Mouse (Mus musculus) urinary bladder, postnatal 4 days (tissue): ENCODE measurements at regions not wholly inside any gene's neighbourhood (a gene's known extent, or its start where the extent isn't known, plus 50 kb on each side); places are given as distances from the start of the nearest gene placed in this dataset.
"Not testable (repeated sequence)": the region's sequence is repeated elsewhere in the genome, so short reads cannot be mapped to it uniquely, and the experiment has no call there.

ENCODE experiments used
- DNase-seq, 2 experiments: peaks; one replicate each; pipeline ENCODE4 v3.0.0; 2021 to 2022; ENCODE audit warnings: low spot score in 2 of 2

DNA sequence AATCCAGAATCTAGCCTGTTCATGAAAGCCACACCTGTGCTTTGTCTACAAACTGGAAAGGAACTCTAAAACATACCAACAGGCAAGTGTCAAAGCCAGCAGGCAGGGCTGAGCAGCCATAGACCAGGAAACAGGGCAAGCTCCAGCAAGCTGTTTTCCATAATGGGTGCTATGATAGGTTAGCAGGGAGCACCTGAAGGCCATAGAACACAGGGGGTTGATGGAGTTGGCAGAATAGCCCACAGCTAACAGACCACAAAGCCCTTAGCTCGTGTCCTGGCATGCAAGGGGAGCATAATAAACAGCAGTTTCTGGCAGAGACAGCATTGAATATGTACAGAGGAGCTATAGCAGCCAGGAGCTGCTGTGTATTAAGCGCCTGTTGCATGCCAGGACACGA is 313.1 kb upstream of the Cdh5 start:
- DNase-seq = no peak

DNA sequence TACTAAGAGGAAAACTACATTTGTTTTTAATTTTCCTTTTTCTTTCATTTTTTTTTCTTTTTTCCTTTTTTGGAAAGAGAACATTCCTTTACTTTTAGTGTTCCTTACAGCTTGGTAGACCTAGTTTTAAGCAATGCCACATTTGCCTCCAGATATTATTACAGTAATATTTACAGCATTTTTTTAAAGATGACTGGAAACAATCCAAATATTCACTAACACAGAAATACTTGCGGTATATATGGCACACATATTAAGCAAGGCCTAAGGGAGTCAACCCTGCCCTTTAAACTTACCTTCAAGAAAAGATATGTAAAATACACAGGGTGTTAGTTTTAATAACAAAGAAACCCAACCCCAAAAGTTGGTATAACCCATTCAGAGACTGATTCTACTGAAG is 308.1 kb upstream of the Cdh5 start:
- no peak for DNase-seq

DNA sequence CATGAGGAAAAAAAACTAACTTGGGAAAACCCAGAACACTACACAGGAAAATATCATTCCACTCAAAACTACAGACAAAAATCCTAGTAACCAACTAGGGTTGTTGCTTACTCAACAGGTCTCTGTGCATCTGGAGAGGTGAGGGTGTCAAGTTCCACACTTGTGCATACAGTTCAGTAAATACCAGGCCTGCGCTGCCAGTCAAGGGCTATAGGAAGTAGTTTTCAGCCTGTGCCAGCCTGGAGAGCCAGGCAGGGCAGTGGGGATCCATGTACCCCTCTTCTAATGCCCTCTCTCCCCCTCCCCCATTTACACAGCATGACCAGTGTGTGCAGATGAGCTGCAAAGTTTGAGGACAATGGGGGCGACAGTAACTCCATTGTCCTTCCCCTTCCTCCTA is 302.8 kb upstream of the Cdh5 start:
- not testable (repeated sequence) for DNase-seq

DNA sequence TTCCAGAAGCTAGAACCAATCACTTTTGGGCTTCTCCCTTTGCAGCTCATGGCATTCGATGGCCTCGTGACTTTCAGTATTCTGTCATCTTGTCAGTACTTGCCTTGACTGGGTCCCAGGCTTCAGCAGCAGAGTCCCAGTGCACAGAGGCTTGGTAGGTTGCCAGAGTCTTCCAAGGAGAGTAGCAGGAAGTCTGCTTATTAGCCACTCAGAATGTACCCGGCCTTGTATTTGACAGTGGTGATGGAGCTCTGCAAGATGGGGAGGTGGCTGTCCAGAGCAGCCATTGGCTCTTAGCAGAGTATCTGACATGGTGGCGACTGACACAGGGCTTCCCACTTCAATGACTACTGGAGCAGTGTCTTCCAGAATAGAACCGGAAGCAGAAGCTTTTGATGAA is 293.3 kb upstream of the Cdh5 start:
- no peak for DNase-seq

DNA sequence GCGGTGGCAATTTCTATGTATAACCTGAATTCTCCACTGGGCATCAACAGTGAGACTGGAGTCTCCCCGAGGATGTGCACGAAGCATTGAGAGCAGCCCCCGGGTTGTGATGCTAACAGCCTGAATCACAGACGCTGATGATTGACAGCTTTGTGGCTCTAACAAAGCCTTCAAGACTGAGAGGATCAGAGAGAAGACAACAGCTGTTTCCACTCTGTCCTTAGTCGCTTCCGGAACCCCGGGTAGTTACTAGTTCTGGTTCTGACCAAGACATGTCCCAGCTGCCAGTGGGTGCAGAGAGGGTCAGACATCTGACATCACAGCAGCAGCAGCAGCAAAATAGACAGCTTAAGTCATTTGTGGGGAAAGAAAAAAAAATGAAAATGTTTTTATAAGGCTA is 292.8 kb upstream of the Cdh5 start:
- peak in 1 of 2 experiments; percentile 30 for DNase-seq

DNA sequence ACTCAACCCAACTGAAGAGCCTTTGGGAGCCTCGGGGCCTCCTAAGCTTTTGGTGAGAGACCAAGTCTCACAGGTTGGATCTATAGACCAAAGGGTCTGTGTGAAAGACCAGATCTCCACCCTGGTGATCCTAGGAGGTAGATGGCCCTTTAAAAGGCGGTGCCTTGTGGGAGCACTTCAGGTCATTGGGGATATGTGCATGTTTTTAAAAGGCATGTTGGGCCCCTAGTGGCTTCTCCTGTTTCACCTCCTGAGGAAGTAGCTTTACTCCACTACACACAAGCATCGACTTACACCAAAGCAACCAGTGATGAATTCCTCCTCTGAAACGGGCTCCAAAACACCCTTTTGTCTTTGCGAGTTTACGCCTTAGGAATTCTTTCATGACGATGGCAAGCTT is 292.3 kb upstream of the Cdh5 start:
- DNase-seq = no peak

DNA sequence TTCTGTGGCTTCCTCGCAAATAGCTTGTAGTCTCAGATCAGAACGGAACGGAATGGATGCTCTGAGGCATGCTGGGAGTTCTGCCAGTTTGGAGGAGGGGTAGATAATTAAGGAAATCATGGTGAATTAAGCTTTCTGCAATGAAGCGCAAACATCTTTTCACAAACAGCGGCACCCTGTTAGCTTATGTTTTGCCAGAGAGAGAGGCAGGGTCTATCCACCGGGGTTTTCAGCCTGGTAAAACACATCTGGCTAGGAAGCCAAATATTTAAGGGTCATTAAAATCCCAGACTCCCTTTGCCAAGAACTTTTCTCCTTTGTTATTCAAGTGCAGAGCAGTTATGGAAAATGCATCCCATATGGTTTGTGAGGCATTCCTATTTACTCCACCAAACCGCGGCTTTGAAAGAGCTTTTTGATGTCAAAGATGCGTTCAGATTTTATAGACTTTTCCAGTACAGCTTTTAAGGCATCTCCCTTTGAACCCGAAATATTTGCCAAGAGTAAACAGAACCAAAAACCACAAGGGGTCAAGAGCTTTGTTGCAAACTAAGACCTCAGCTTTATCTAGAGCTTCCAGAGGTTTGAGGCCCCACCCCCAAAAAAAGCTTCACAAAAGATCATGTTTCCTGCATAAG is 287.4 kb upstream of the Cdh5 start:
- peak in 1 of 2 experiments; percentile 24 for DNase-seq

DNA sequence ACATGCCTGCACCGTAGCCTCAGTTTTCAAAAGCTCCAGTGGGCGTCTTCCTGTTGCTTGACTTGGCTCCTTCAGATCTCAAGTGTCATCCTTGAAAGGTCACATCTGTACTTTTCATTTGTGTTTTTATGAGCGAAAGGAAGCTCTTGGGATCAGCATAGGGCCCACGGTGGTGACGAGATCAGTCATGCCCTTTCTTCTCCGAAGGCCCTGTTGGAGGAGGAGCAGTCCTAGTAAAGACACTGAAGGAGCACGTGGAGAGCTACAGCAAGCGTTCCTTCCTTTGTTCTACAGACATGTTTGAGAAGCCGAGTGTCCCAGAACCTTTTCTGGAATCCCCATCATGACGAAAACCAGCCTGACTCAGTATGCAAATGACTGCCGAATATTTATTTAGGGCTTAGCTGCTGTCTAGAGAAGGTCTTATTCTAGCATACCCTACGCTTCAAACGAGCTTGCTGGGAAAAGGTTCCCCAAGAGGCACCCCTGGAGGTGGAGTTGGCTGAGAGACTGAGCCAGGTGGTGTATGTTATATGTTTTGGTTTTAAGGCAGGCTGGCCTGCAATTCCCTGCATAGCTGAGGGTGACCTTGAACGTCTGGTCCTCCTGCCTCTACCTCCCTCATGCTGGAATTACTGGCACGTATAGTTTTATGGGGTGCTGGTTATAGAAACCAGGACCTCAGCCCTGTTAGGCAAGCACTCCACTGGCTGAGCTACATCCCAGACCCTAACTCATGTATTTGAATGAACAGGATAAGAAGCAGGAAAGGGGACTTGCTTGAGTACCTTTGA is 285.1 kb upstream of the Cdh5 start:
- no peak for DNase-seq

DNA sequence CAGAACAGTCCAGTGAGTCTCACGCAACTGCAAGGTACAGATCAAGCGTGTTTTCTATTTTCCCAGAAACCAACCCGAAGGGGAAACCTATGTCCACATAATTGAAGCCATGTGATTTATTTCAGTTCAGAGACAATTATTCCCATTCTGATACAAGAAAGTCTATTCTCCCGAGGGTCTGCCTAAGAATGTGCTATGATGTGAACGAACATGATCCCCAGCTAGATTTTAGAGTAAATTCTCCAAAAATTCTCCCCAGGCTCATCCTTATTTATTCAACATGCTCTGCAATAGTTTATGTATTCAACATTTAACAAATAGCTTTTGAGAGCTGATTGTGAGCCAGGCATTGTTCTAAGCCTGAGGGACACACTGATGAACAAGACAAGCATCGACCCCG is 277.9 kb upstream of the Cdh5 start:
- DNase-seq = no peak

DNA sequence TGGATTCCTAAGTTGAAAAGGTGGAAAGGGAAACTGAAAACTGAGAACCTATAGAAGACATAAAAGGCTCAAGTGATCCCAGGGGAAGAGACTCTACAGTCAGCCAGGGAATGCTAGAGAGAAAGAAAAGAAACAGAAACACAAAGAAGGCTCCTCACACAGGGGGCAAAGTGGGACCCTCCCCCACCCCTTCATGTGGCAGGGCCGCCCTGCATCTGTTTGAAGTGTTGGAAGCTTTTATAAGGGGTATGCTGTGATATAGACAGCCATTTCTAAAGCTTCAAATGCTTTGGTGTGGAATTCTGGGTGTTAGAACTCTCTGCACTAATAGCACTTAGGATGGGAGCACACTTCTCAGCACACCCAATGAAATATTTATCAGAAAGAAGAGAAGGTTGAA is 276.7 kb upstream of the Cdh5 start:
- DNase-seq = no peak

DNA sequence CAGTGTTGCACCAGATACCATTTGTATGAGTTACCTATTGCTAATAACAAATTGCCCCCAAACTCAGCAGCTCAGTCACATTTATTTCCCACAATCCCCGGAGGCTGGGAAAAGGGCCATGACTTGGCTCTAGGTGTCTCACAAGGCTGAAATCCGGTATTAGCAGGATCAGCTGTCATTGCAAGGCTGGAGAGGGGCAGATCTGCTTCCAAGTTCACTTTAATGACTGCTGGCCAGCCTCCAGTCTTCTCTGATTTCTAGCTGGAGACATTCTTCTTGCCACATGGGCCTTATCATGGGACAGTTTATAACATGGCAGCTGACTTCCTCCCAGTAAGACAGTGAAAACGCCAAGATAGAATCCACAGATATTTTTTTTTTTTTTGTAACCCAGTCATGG is 276.1 kb upstream of the Cdh5 start:
- peak; percentile 60 to 77 for DNase-seq

DNA sequence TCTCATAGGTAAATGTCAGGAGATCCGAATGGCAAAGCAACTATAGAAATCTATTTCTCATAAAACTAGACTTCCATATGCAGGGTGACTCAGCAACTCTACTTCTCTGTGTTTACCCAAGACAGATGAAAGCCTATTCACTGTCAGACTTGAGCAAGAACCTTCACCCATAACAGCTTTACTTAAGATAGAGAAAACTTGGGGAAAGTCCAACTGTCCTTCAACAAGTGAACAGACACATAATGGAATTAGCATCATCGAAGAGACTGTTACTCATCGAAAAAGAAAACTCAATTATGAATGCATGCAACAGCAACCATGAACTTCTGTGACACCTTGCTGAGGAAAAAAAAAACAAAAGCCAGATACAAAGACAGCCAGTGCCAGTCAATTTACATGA is 271.0 kb upstream of the Cdh5 start:
- no peak for DNase-seq

DNA sequence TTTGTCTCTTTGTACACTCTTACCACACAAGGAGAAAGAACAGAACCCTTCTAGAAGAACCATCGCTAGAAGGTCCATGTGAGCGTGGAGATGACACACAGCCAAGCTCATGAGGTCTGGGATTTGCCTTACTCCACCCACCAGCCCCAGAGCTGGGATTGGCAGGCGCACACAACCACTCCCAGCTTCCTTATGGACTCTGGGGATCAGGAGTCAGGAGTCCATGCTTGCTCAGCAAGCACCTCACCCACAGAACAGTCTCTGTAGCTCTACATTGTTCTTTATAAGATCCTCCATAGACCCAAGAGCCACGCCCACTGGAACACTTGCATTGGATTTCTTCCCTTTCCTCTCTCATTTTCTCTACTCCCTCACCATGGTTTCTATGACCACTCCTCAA is 261.4 kb upstream of the Cdh5 start:
- no peak for DNase-seq

DNA sequence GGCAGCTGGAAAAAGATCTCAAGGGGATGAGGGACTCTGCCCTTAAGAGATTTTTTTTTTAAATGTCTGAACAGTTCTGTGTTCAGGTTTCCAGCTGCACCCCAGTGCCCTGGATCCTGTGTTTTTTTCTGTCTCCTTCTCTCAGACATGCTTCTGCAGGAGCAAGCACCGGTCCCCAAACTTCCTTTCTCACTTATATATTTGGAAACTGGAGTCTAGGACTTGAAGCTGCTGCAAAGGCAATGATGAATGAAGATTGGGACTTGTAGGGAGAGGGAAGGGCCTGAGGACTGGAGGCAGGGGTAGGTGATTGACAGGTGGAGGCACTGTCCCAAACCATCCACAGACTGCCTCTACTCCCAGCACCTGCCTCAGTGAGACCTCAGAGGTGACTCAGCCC is 255.5 kb upstream of the Cdh5 start:
- DNase-seq = no peak

DNA sequence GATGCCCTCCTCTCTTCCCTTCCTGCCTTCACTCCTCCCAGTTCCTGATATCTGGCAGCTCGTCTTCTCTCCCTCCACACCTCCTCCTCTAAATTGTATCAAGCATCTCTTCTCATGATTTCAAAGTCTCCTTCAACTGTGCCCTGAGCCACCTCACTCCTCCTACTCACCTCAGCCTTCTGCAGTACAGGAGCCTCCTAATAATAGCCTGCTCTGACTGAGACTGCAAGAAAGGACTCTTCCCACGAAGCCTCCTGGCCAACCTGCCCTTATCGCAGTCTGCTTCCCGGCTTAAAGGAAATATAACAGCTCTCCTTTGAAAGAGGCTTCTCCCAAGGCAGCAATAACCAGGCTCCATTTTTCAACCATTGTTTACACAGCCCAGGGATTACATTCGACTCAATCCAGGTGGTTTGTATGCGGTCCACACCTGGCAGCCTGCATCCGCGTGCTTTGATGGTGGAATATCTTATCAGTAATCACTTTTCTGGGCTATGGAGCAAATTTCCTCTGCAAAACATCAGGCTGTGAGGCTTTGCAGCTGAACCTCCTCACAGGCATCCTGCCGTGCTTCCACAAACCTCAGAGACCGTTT is 254.9 kb upstream of the Cdh5 start:
- no peak for DNase-seq

DNA sequence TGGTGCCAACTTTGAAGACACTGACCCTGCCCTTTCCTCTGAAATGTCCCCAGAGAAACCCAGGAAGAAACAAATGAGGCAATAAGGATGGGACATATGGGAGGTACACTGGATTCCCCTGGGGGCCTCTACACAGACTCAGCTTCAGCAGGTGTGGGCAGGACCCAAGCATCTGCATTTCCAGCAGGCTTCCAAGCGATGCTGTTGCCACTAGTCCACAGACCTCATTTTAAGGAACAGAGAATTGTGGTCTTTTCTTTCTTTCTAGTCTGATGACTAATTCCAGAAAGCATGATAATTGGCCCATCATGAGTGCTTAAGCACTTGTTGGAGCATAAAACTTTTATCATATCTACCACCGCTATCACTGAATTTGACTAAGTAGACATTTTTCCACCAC is 251.6 kb upstream of the Cdh5 start:
- no peak for DNase-seq

DNA sequence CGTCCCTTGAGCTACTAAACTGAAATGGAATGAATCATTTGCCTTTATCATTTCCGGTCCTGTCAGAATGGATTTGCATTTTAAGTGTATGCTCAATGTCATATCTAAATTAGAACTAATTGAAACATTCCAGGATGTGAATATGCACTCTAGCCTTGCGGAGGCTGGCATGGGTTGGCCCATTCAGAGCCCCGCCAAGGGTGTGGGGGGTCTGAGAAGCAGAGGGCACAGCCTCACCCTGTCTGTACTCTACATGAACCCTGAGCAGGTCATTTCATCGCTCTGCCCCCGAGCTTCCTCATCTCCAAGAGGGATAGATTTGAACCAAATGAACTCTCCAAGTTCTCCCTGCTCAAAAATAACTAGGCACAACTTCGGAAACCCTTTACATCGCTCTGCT is 250.1 kb upstream of the Cdh5 start:
- DNase-seq = no peak

DNA sequence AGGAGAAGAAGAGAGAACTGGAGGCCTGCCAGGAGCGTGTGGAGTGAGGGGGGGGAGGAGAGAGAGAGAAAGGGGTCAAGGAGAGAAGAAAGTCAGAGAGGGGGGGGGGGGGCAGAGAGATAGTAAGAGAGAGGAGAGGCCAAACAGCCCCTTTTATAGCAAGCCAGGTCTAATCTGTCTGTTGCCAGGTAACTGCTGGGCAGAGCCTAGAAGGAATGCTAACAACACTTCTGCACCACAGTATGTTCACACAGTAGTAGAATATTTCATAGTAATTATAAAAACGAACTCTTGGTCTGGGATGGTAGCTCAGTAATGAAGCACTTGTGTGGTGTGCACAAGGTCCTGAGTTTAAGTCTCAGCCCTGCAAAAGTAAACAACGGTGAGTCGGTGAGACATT is 248.4 kb upstream of the Cdh5 start:
- no peak for DNase-seq

DNA sequence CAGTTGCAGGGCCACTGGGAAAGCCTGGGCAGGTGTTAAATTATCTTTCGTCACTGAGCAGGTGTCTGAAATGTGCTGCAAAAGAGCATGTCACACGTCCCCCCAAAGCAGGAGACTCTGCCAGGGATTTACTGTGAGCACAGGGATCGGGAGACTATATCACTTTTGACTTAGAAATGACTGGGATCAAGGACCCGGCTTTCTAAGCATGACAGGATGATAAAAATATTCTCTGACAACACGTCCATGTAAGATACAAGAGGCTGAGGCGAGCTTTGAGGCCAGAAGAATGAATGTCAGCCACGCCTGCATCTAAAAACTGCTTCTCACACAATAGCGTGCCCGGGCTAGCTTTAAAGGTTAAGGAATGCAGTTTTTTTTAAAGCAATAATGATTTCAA is 246.1 kb upstream of the Cdh5 start:
- no peak for DNase-seq

DNA sequence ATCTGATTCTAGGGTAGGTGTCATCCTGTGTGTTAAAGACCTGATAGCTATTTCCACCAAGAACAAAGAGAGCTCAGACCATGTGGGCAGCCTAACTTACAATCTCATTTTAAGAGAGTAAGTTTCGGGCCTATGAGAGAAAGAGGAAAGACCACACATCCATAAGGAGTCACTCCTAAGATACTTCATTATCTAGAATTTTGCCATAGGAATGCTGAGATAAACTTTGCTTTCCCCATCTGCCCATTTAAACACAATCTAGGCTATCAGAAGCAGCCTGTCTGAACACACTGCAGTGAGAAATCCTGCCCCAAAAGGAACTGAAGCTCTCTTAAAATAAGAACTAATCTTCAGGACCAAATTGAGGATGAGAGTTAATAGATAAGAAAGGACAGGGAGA is 242.3 kb upstream of the Cdh5 start:
- DNase-seq = no peak

DNA sequence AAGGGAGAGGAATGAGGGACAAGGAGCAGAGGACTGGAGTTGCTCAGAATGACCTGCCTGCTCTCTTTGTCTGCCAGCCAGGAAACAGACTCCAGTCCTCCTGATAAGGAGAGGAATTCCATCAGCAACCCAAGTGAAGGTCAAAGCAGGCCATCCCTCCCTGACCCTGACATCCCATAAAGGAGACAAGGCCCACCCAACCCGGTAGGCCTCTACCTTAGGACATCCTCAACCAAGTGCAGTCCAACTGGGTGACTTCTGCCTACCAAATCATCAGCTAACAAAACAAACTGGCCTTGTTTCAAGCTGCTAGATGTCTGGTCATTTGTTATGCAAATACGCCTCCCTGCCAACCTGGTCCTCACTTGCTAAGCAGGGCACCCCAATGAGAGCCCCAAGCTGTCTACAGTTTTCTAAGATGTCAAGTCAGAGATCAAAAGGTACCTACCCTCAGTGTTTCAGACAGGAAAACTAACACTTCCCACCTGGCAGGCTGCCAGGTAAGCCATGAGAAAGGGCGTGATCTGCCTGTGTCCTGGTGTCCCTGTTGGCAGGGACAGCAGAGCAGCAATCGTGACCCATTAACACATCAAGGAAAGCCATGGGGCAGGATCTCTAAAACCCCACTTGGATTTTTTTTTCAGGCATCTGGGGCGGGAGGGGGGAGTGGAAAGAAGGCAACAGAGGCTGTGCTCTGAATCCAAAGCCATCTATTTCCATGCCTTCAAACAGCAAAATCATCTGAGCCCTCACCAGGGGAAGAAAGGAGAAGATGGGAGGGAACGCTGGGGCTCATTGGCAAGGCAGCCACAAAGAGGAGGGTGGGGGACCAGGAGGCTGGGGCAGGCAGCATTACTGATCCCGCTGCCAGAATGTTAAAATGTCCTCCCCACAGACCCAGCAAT is 227.6 kb upstream of the Cdh5 start:
- no peak for DNase-seq

DNA sequence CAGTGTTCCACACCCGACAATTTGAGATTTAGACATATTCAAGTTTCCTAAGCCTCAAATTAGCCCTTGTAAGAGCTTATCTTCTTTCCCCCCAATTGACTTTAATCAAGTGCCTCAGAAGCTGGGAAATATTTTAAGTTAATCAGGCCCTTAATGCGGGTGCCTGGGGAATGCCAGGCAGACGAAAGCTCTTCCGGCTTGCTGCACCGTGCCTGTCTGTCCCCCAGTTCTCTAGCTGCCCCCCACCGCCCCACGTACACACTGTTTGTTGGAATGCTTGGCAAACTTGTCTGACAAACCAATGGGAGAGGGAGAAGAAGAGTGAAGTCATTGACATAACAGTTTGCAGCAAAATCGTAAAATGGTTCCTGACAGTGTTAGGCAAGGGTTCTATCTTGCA is 226.9 kb upstream of the Cdh5 start:
- no peak for DNase-seq
